Mouse (Mus musculus) frontal cortex, postnatal 14 days (tissue): ENCODE measurements around the gene Bola1.
"Not testable (repeated sequence)": the region's sequence is repeated elsewhere in the genome, so short reads cannot be mapped to it uniquely, and the experiment has no call there.

Experiments
- DNase-seq, 2 experiments: peaks; one replicate each; pipeline ENCODE4 v3.0.0; 2022; ENCODE audit warnings: low spot score in 2 of 2

The Bola1 gene

GRCm38 (mm10) chr3:96180727-96181477 is 38.6 kb downstream of the Bola1 start, which contains the start of gene Sv2a:
TSS of gene Sv2a (plus strand) at chr3:96181151.
- DNase-seq, result peak; percentile 53 to 65

GRCm38 (mm10) chr3:96179531-96179930 is 40.0 kb downstream of the Bola1 start:
- DNase-seq, result no peak

- DNase-seq, result no peak
Observed at GRCm38 (mm10) chr3:96178902-96179301, 40.6 kb downstream of the Bola1 start.

GRCm38 (mm10) chr3:96178427-96178826 is 41.1 kb downstream of the Bola1 start:
- DNase-seq, result no peak

- DNase-seq, result no peak
Observed at GRCm38 (mm10) chr3:96175251-96175650, 44.3 kb downstream of the Bola1 start.

GRCm38 (mm10) chr3:96174042-96174441 is 45.5 kb downstream of the Bola1 start:
- not testable (repeated sequence) for DNase-seq

GRCm38 (mm10) chr3:96173185-96173584 is 46.3 kb downstream of the Bola1 start:
- DNase-seq, result no peak

- DNase-seq, result peak; percentile 72 to 80
Observed at GRCm38 (mm10) chr3:96172197-96173178, 47.0 kb downstream of the Bola1 start, which contains the start of gene Sf3b4. TSS of gene Sf3b4 (plus strand) at chr3:96172332.

GRCm38 (mm10) chr3:96171583-96172196 is 47.8 kb downstream of the Bola1 start:
- DNase-seq, result no peak

- DNase-seq, result no peak
Observed at GRCm38 (mm10) chr3:96170976-96171545, 48.4 kb downstream of the Bola1 start.

GRCm38 (mm10) chr3:96170276-96170675 is 49.2 kb downstream of the Bola1 start:
- DNase-seq, result no peak

GRCm38 (mm10) chr3:96168466-96169158 is 50.9 kb downstream of the Bola1 start:
- DNase-seq, result no peak

GRCm38 (mm10) chr3:96163040-96163439 is 56.5 kb downstream of the Bola1 start:
- DNase-seq, result no peak

- DNase-seq, result no peak
Observed at GRCm38 (mm10) chr3:96161869-96162840, 57.4 kb downstream of the Bola1 start, which contains the start of gene Mtmr11. TSS of gene Mtmr11 (plus strand) at chr3:96162004.

GRCm38 (mm10) chr3:96160803-96161516 is 58.5 kb downstream of the Bola1 start:
- DNase-seq, result no peak

GRCm38 (mm10) chr3:96160222-96160802 is 59.2 kb downstream of the Bola1 start:
- no peak for DNase-seq

GRCm38 (mm10) chr3:96159820-96160219 is 59.7 kb downstream of the Bola1 start:
- no peak for DNase-seq

- no peak for DNase-seq
Observed at GRCm38 (mm10) chr3:96155501-96155900, 64.0 kb downstream of the Bola1 start.

GRCm38 (mm10) chr3:96152611-96153010 is 66.9 kb downstream of the Bola1 start:
- DNase-seq, result no peak
